Mouse (Mus musculus): ENCODE results near the gene Mmab. TPM values are rescaled to one million over a fixed set of nuclear protein-coding genes. Genes with fewer than 3 reads are reported as not detected.

Gene Mmab
- polyA plus RNA-seq, 1 experiment = 19.2 TPM

- H3K27ac ChIP-seq (ENCODE audit: insufficient read depth, low read length) = no peak overlapping the region
- no peak for DNase-seq
- H3K4me1 ChIP-seq (ENCODE audit: control insufficient read depth, insufficient read depth, low read length) = peaks cover 12% of the 10 kb centered on the region
- TF ChIP-seq POLR2A (IDR thresholded peaks at IDR 0.05; ENCODE audit: borderline replicate concordance, insufficient read depth, low read length) = no peak
- no peak for TF ChIP-seq CTCF (IDR thresholded peaks at IDR 0.05; ENCODE audit: borderline replicate concordance, insufficient read depth, low read depth, low read length)
- no peak overlapping the region for H3K4me3 ChIP-seq (replicated peaks; ENCODE audit: insufficient read depth, low read depth, low read length)
- WGBS = 46% methylated on average over 16 of the region's 16 CpGs
- H3K27me3 ChIP-seq (ENCODE audit: control insufficient read depth, insufficient read depth, low read length) = no peaks in the 10 kb centered on the region
Measured at GRCm38 (mm10) chr5:114456995-114457605, 13.2 kb upstream of the Mmab start.

GRCm38 (mm10) chr5:114456287-114456686 lies 12.4 kb upstream of the Mmab start:
- WGBS = 12% methylated on average over 9 of the region's 9 CpGs
- TF ChIP-seq POLR2A (IDR thresholded peaks at IDR 0.05; ENCODE audit: borderline replicate concordance, insufficient read depth, low read length) (no peak), CTCF (IDR thresholded peaks at IDR 0.05; ENCODE audit: borderline replicate concordance, insufficient read depth, low read depth, low read length) (no peak)
- no peak overlapping the region for H3K4me3 ChIP-seq (replicated peaks; ENCODE audit: insufficient read depth, low read depth, low read length)
- peaks cover 12% of the 10 kb centered on the region for H3K4me1 ChIP-seq (ENCODE audit: control insufficient read depth, insufficient read depth, low read length)
- peak; percentile 82 to 90 for DNase-seq
- H3K27me3 ChIP-seq (ENCODE audit: control insufficient read depth, insufficient read depth, low read length) = no peaks in the 10 kb centered on the region
- no peak overlapping the region for H3K27ac ChIP-seq (ENCODE audit: insufficient read depth, low read length)

GRCm38 (mm10) chr5:114449011-114449410 lies 5.2 kb upstream of the Mmab start:
- Histone ChIP-seq H3K4me1 (ENCODE audit: control insufficient read depth, insufficient read depth, low read length) (no peaks in the 10 kb centered on the region; the same call in 1 of the 2 replicates), H3K4me3 (replicated peaks; ENCODE audit: insufficient read depth, low read depth, low read length) (no peak overlapping the region), H3K27me3 (ENCODE audit: control insufficient read depth, insufficient read depth, low read length) (no peaks in the 10 kb centered on the region), H3K27ac (ENCODE audit: insufficient read depth, low read length) (no peak overlapping the region)
- WGBS = 94% methylated on average over 4 of the region's 4 CpGs
- TF ChIP-seq POLR2A (IDR thresholded peaks at IDR 0.05; ENCODE audit: borderline replicate concordance, insufficient read depth, low read length) (no peak), CTCF (IDR thresholded peaks at IDR 0.05; ENCODE audit: borderline replicate concordance, insufficient read depth, low read depth, low read length) (no peak)
- no peak for DNase-seq

GRCm38 (mm10) chr5:114444368-114444692 lies 470 bp upstream of the Mmab start:
- peak overlapping the region; percentile 64 for H3K4me3 ChIP-seq (replicated peaks; ENCODE audit: insufficient read depth, low read depth, low read length)
- H3K4me1 ChIP-seq (ENCODE audit: control insufficient read depth, insufficient read depth, low read length) = no peaks in the 10 kb centered on the region; the same call in 1 of the 2 replicates
- no peak overlapping the region for H3K27ac ChIP-seq (ENCODE audit: insufficient read depth, low read length)
- no peaks in the 10 kb centered on the region for H3K27me3 ChIP-seq (ENCODE audit: control insufficient read depth, insufficient read depth, low read length)
- WGBS = 1% methylated on average over 21 of the region's 21 CpGs
- no peak for TF ChIP-seq CTCF (IDR thresholded peaks at IDR 0.05; ENCODE audit: borderline replicate concordance, insufficient read depth, low read depth, low read length)
- no peak for TF ChIP-seq POLR2A (IDR thresholded peaks at IDR 0.05; ENCODE audit: borderline replicate concordance, insufficient read depth, low read length)
- DNase-seq = no peak

GRCm38 (mm10) chr5:114435588-114435987 lies 8.3 kb downstream of the Mmab start:
- Histone ChIP-seq H3K27ac (ENCODE audit: insufficient read depth, low read length) (no peak overlapping the region), H3K4me3 (replicated peaks; ENCODE audit: insufficient read depth, low read depth, low read length) (no peak overlapping the region), H3K27me3 (ENCODE audit: control insufficient read depth, insufficient read depth, low read length) (no peaks in the 10 kb centered on the region), H3K4me1 (ENCODE audit: control insufficient read depth, insufficient read depth, low read length) (no peaks in the 10 kb centered on the region)
- TF ChIP-seq POLR2A (IDR thresholded peaks at IDR 0.05; ENCODE audit: borderline replicate concordance, insufficient read depth, low read length) = no peak
- TF ChIP-seq CTCF (IDR thresholded peaks at IDR 0.05; ENCODE audit: borderline replicate concordance, insufficient read depth, low read depth, low read length) = no peak
- no peak for DNase-seq
- WGBS = 74% methylated on average over 14 of the region's 14 CpGs

GRCm38 (mm10) chr5:114434359-114434758 lies 9.5 kb downstream of the Mmab start:
- no peak overlapping the region for H3K4me3 ChIP-seq (replicated peaks; ENCODE audit: insufficient read depth, low read depth, low read length)
- no peak overlapping the region for H3K27ac ChIP-seq (ENCODE audit: insufficient read depth, low read length)
- no peaks in the 10 kb centered on the region for H3K27me3 ChIP-seq (ENCODE audit: control insufficient read depth, insufficient read depth, low read length)
- no peak for DNase-seq
- WGBS = 48% methylated on average over 8 of the region's 8 CpGs
- H3K4me1 ChIP-seq (ENCODE audit: control insufficient read depth, insufficient read depth, low read length) = no peaks in the 10 kb centered on the region; the same call in 1 of the 2 replicates
- TF ChIP-seq POLR2A (IDR thresholded peaks at IDR 0.05; ENCODE audit: borderline replicate concordance, insufficient read depth, low read length) (no peak), CTCF (IDR thresholded peaks at IDR 0.05; ENCODE audit: borderline replicate concordance, insufficient read depth, low read depth, low read length) (no peak)

GRCm38 (mm10) chr5:114429781-114430180 lies 14.1 kb downstream of the Mmab start:
- Histone ChIP-seq H3K27ac (ENCODE audit: insufficient read depth, low read length) (no peak overlapping the region), H3K4me1 (ENCODE audit: control insufficient read depth, insufficient read depth, low read length) (no peaks in the 10 kb centered on the region; the same call in 1 of the 2 replicates), H3K4me3 (replicated peaks; ENCODE audit: insufficient read depth, low read depth, low read length) (no peak overlapping the region), H3K27me3 (ENCODE audit: control insufficient read depth, insufficient read depth, low read length) (no peaks in the 10 kb centered on the region)
- no peak for DNase-seq
- no peak for TF ChIP-seq CTCF (IDR thresholded peaks at IDR 0.05; ENCODE audit: borderline replicate concordance, insufficient read depth, low read depth, low read length)
- TF ChIP-seq POLR2A (IDR thresholded peaks at IDR 0.05; ENCODE audit: borderline replicate concordance, insufficient read depth, low read length) = no peak
- WGBS = 40% methylated on average over 7 of the region's 7 CpGs

- Histone ChIP-seq H3K4me3 (replicated peaks; ENCODE audit: insufficient read depth, low read depth, low read length) (no peak overlapping the region), H3K27me3 (ENCODE audit: control insufficient read depth, insufficient read depth, low read length) (no peaks in the 10 kb centered on the region), H3K27ac (ENCODE audit: insufficient read depth, low read length) (no peak overlapping the region), H3K4me1 (ENCODE audit: control insufficient read depth, insufficient read depth, low read length) (no peaks in the 10 kb centered on the region; the same call in 1 of the 2 replicates)
- no peak for DNase-seq
- WGBS = 29% methylated on average over 18 of the region's 18 CpGs
- no peak for TF ChIP-seq POLR2A (IDR thresholded peaks at IDR 0.05; ENCODE audit: borderline replicate concordance, insufficient read depth, low read length)
- no peak for TF ChIP-seq CTCF (IDR thresholded peaks at IDR 0.05; ENCODE audit: borderline replicate concordance, insufficient read depth, low read depth, low read length)
Measured at GRCm38 (mm10) chr5:114428621-114429020, 15.2 kb downstream of the Mmab start.

Measured in cerebellum, adult 2 months (tissue).